Mouse (Mus musculus): ENCODE measurements around the gene Slx4. TPM values are rescaled to one million over a fixed set of nuclear protein-coding genes. Genes with fewer than 3 reads are reported as not detected.

The Slx4 gene
- 26.5 and 29.6 TPM in 2 replicates for polyA plus RNA-seq (2012; rRNA removed)

GRCm38 (mm10) chr16:4003489-4004398 lies at the start of gene Slx4:
Gene Slx4, minus strand, starts transcription at chr16:4003770.
- Histone ChIP-seq H3K27ac (ENCODE audit: insufficient read depth, low read length) (peak within 1 kb of the TSS; percentile 86), H3K4me1 (ENCODE audit: control insufficient read depth, insufficient read depth, insufficient read length) (peaks cover 5% of the 10 kb centered on the region; the same call in 1 of the 2 replicates), H3K36me3 (ENCODE audit: control insufficient read depth, insufficient read depth, low read length) (peaks cover 9% of the 10 kb centered on the region), H3K4me3 (ENCODE audit: extremely low read depth, insufficient read depth, insufficient read length) (peak within 1 kb of the TSS; percentile 70), H3K27me3 (ENCODE audit: control insufficient read depth, insufficient read depth, low read length) (no peaks in the 10 kb centered on the region)
- 2% methylated on average over 55 of the region's 58 CpGs for WGBS
- no peak for TF ChIP-seq CTCF (IDR thresholded peaks at IDR 0.05; ENCODE audit: extremely low read depth, insufficient read depth, insufficient read length, insufficient replicate concordance)
- TF ChIP-seq POLR2A (IDR thresholded peaks at IDR 0.05; ENCODE audit: low read depth, low read length): peak; percentile 91
- DNase-seq (ENCODE audit: low read depth in 1 of 2, low spot score in 2 of 2): peak; percentile 91 to 93

- Histone ChIP-seq H3K4me3 (ENCODE audit: extremely low read depth, insufficient read depth, insufficient read length) (no peak overlapping the region), H3K27ac (ENCODE audit: insufficient read depth, low read length) (no peak overlapping the region), H3K4me1 (ENCODE audit: control insufficient read depth, insufficient read depth, insufficient read length) (no peaks in the 10 kb centered on the region), H3K27me3 (ENCODE audit: control insufficient read depth, insufficient read depth, low read length) (no peaks in the 10 kb centered on the region), H3K36me3 (ENCODE audit: control insufficient read depth, insufficient read depth, low read length) (peaks cover 49% of the 10 kb centered on the region)
- WGBS: 95% methylated on average over 4 of the region's 4 CpGs
- DNase-seq (ENCODE audit: low read depth in 1 of 2, low spot score in 2 of 2): no peak
- TF ChIP-seq POLR2A (IDR thresholded peaks at IDR 0.05; ENCODE audit: low read depth, low read length): no peak
Measured at GRCm38 (mm10) chr16:4052601-4053000, 49.0 kb upstream of the Slx4 start.

- no peaks in the 10 kb centered on the region for H3K27me3 ChIP-seq (ENCODE audit: control insufficient read depth, insufficient read depth, low read length)
- H3K4me3 ChIP-seq (ENCODE audit: extremely low read depth, insufficient read depth, insufficient read length): no peak overlapping the region
- TF ChIP-seq CTCF (IDR thresholded peaks at IDR 0.05; ENCODE audit: extremely low read depth, insufficient read depth, insufficient read length, insufficient replicate concordance): no peak
- TF ChIP-seq POLR2A (IDR thresholded peaks at IDR 0.05; ENCODE audit: low read depth, low read length): no peak
- H3K27ac ChIP-seq (ENCODE audit: insufficient read depth, low read length): no peak overlapping the region
- no peaks in the 10 kb centered on the region for H3K4me1 ChIP-seq (ENCODE audit: control insufficient read depth, insufficient read depth, insufficient read length)
- peaks cover 40% of the 10 kb centered on the region for H3K36me3 ChIP-seq (ENCODE audit: control insufficient read depth, insufficient read depth, low read length)
- DNase-seq (ENCODE audit: low read depth in 1 of 2, low spot score in 2 of 2): no peak
- WGBS: 89% methylated on average over 4 of the region's 4 CpGs
Measured at GRCm38 (mm10) chr16:4045524-4045923, 42.0 kb upstream of the Slx4 start.

GRCm38 (mm10) chr16:4044093-4044492 lies 40.5 kb upstream of the Slx4 start:
- DNase-seq (ENCODE audit: low read depth in 1 of 2, low spot score in 2 of 2): no peak
- no peak overlapping the region for H3K4me3 ChIP-seq (ENCODE audit: extremely low read depth, insufficient read depth, insufficient read length)
- peaks cover 42% of the 10 kb centered on the region for H3K36me3 ChIP-seq (ENCODE audit: control insufficient read depth, insufficient read depth, low read length)
- TF ChIP-seq POLR2A (IDR thresholded peaks at IDR 0.05; ENCODE audit: low read depth, low read length) (no peak), CTCF (IDR thresholded peaks at IDR 0.05; ENCODE audit: extremely low read depth, insufficient read depth, insufficient read length, insufficient replicate concordance) (no peak)
- H3K27me3 ChIP-seq (ENCODE audit: control insufficient read depth, insufficient read depth, low read length): no peaks in the 10 kb centered on the region
- 91% methylated on average over 2 of the region's 2 CpGs for WGBS
- no peaks in the 10 kb centered on the region for H3K4me1 ChIP-seq (ENCODE audit: control insufficient read depth, insufficient read depth, insufficient read length)
- H3K27ac ChIP-seq (ENCODE audit: insufficient read depth, low read length): no peak overlapping the region

GRCm38 (mm10) chr16:4041646-4042045 lies 38.1 kb upstream of the Slx4 start:
- Histone ChIP-seq H3K4me3 (ENCODE audit: extremely low read depth, insufficient read depth, insufficient read length) (no peak overlapping the region), H3K4me1 (ENCODE audit: control insufficient read depth, insufficient read depth, insufficient read length) (no peaks in the 10 kb centered on the region), H3K27me3 (ENCODE audit: control insufficient read depth, insufficient read depth, low read length) (no peaks in the 10 kb centered on the region), H3K27ac (ENCODE audit: insufficient read depth, low read length) (no peak overlapping the region), H3K36me3 (ENCODE audit: control insufficient read depth, insufficient read depth, low read length) (peaks cover 39% of the 10 kb centered on the region)
- no peak for DNase-seq (ENCODE audit: low read depth in 1 of 2, low spot score in 2 of 2)
- WGBS: 97% methylated on average over 4 of the region's 4 CpGs
- TF ChIP-seq CTCF (IDR thresholded peaks at IDR 0.05; ENCODE audit: extremely low read depth, insufficient read depth, insufficient read length, insufficient replicate concordance) (no peak), POLR2A (IDR thresholded peaks at IDR 0.05; ENCODE audit: low read depth, low read length) (no peak)

GRCm38 (mm10) chr16:4040206-4040605 lies 36.6 kb upstream of the Slx4 start:
- Histone ChIP-seq H3K27me3 (ENCODE audit: control insufficient read depth, insufficient read depth, low read length) (no peaks in the 10 kb centered on the region), H3K36me3 (ENCODE audit: control insufficient read depth, insufficient read depth, low read length) (peaks cover 34% of the 10 kb centered on the region), H3K4me1 (ENCODE audit: control insufficient read depth, insufficient read depth, insufficient read length) (peaks cover 5% of the 10 kb centered on the region; the same call in 1 of the 2 replicates), H3K4me3 (ENCODE audit: extremely low read depth, insufficient read depth, insufficient read length) (no peak overlapping the region), H3K27ac (ENCODE audit: insufficient read depth, low read length) (no peak overlapping the region)
- TF ChIP-seq POLR2A (IDR thresholded peaks at IDR 0.05; ENCODE audit: low read depth, low read length): no peak
- TF ChIP-seq CTCF (IDR thresholded peaks at IDR 0.05; ENCODE audit: extremely low read depth, insufficient read depth, insufficient read length, insufficient replicate concordance): no peak
- WGBS: 96% methylated on average over 5 of the region's 5 CpGs
- no peak for DNase-seq (ENCODE audit: low read depth in 1 of 2, low spot score in 2 of 2)

- TF ChIP-seq POLR2A (IDR thresholded peaks at IDR 0.05; ENCODE audit: low read depth, low read length) (no peak), CTCF (IDR thresholded peaks at IDR 0.05; ENCODE audit: extremely low read depth, insufficient read depth, insufficient read length, insufficient replicate concordance) (no peak)
- DNase-seq (ENCODE audit: low read depth in 1 of 2, low spot score in 2 of 2): no peak
- H3K36me3 ChIP-seq (ENCODE audit: control insufficient read depth, insufficient read depth, low read length): peaks cover 21% of the 10 kb centered on the region
- H3K27me3 ChIP-seq (ENCODE audit: control insufficient read depth, insufficient read depth, low read length): no peaks in the 10 kb centered on the region
- no peak overlapping the region for H3K27ac ChIP-seq (ENCODE audit: insufficient read depth, low read length)
- peaks cover 5% of the 10 kb centered on the region; the same call in 1 of the 2 replicates for H3K4me1 ChIP-seq (ENCODE audit: control insufficient read depth, insufficient read depth, insufficient read length)
- 97% methylated on average over 7 of the region's 7 CpGs for WGBS
- H3K4me3 ChIP-seq (ENCODE audit: extremely low read depth, insufficient read depth, insufficient read length): no peak overlapping the region
Measured at GRCm38 (mm10) chr16:4037690-4038089, 34.1 kb upstream of the Slx4 start.

Measured in spleen, adult 2 months (tissue).